Mouse (Mus musculus): Measurements from ENCODE around the gene Lama2. TPM values are rescaled to one million over a fixed set of nuclear protein-coding genes. Genes with fewer than 3 reads are reported as not detected.

The Lama2 gene
- polyA plus RNA-seq, 1 experiment from 2014 or later, result 7.6 TPM

DNA sequence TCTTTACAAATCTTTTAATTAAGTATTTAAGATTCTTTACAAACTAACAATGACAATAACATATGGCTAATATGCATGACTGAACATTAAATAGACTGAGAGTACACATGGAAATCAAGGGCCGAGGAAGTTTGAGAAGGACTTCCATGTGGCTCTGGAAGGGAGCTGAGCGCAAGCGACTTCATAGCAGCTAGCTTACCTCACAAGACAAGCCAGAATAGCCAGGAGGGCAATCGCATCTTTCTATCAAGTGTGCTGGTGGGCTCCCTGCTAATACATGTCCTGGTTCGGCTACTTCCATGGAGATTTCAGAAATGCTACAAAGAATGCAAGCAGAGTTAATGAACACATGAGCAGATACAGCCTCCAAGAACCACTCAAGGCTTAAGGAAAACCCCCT lies 435.4 kb downstream of the Lama2 start:
- DNase-seq (ENCODE audit: low spot score), result no peak

DNA sequence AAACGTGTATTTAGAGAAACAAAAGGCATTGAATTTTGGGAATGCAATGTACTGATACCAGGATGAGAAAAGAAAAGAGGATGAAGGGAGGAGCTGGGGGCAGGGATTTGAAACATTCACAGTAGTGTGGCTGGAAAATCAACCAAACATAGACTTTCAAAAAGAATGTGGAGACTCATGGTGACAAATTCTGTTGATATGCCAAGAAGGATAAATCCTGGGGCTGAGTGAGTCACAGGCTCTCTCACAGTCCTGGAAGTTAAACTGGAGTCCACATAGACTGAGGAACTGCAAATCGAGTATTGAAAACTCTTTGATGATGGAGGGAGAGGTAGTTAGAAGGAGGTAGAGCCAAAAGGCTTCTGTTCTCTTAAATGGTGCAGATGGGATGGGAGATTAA lies 445.3 kb downstream of the Lama2 start:
- H3K4me2 ChIP-seq (ENCODE audit: low read depth, low read length, severe bottlenecking), result no peak overlapping the region
- no peak overlapping the region for H3K27ac ChIP-seq (ENCODE audit: low read depth, low read length)
- DNase-seq (ENCODE audit: low spot score) (no peak), ATAC-seq (replicated peaks; ENCODE audit: low FRiP score) (no peak)
- H3K9me3 ChIP-seq (ENCODE audit: control insufficient read depth, low read length), result no peaks in the 10 kb centered on the region
- H3K4me1 ChIP-seq (replicated peaks; ENCODE audit: control insufficient read depth, insufficient read depth, low read length), result no peaks in the 10 kb centered on the region
- H3K9ac ChIP-seq (ENCODE audit: low read length), result no peak overlapping the region
- H3K36me3 ChIP-seq (ENCODE audit: control insufficient read depth, insufficient read depth, low read length), result no peaks in the 10 kb centered on the region
- no peak overlapping the region for H3K4me3 ChIP-seq (ENCODE audit: low read depth, low read length)
- 67% methylated on average over 2 of the region's 2 CpGs for WGBS
- H3K27me3 ChIP-seq (ENCODE audit: control insufficient read depth, insufficient read depth, low read length), result no peaks in the 10 kb centered on the region

More for the DNA sequence above, 435.4 kb downstream of the Lama2 start:
- WGBS, result 63% methylated on average over 5 of the region's 5 CpGs
- H3K4me1 ChIP-seq (replicated peaks; ENCODE audit: control insufficient read depth, insufficient read depth, low read length), result no peaks in the 10 kb centered on the region
- no peaks in the 10 kb centered on the region for H3K9me3 ChIP-seq (ENCODE audit: control insufficient read depth, low read length)
- no peak for ATAC-seq (replicated peaks; ENCODE audit: low FRiP score)
- no peak overlapping the region for H3K4me3 ChIP-seq (ENCODE audit: low read depth, low read length)
- no peaks in the 10 kb centered on the region for H3K27me3 ChIP-seq (ENCODE audit: control insufficient read depth, insufficient read depth, low read length)
- H3K4me2 ChIP-seq (ENCODE audit: low read depth, low read length, severe bottlenecking), result no peak overlapping the region
- no peak overlapping the region for H3K27ac ChIP-seq (ENCODE audit: low read depth, low read length)
- H3K9ac ChIP-seq (ENCODE audit: low read length), result no peak overlapping the region
- no peaks in the 10 kb centered on the region for H3K36me3 ChIP-seq (ENCODE audit: control insufficient read depth, insufficient read depth, low read length)

DNA sequence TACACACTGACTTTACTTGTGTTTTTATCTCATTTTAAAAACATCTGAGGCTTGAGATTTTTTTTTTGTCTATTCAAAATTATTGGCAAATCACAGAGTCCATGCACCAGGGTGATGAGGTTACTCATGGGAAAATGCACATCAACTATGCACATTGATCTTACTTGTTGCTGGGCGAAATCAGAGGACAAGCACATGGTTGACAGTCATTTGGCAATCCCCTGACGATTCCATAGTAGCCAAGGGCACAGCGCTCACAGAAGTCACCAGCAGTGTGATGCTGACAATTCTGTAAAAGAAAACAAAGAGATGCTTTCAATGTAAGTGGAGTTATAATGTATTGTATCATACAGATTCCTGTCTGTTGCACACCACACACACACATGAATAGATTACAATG lies 454.8 kb downstream of the Lama2 start:
- no peaks in the 10 kb centered on the region for H3K9me3 ChIP-seq (ENCODE audit: control insufficient read depth, low read length)
- H3K4me2 ChIP-seq (ENCODE audit: low read depth, low read length, severe bottlenecking), result no peak overlapping the region
- DNase-seq (ENCODE audit: low spot score) (no peak), ATAC-seq (replicated peaks; ENCODE audit: low FRiP score) (no peak)
- H3K9ac ChIP-seq (ENCODE audit: low read length), result no peak overlapping the region
- no peak overlapping the region for H3K4me3 ChIP-seq (ENCODE audit: low read depth, low read length)
- H3K36me3 ChIP-seq (ENCODE audit: control insufficient read depth, insufficient read depth, low read length), result no peaks in the 10 kb centered on the region
- no peaks in the 10 kb centered on the region for H3K27me3 ChIP-seq (ENCODE audit: control insufficient read depth, insufficient read depth, low read length)
- H3K27ac ChIP-seq (ENCODE audit: low read depth, low read length), result no peak overlapping the region
- H3K4me1 ChIP-seq (replicated peaks; ENCODE audit: control insufficient read depth, insufficient read depth, low read length), result no peaks in the 10 kb centered on the region
- WGBS, result 78% methylated on average over 3 of the region's 3 CpGs

DNA sequence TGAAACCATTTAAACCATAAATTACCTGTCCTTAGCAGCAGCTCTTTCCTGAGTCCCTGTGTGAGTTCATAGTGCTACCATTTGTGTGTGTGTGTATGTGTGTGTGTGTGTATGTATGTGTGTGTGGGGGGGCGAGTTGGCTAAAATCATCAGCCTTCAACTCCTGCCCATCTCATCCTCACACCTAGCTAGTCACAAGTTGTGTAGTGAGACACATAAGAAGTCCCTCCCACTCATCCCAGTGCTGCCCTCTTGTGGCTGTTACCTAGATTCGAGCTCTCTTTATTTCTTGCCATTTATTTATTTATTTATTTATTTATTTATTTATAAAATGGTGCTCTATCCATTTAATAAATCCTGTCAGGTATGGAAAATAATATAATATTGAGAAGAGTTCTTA lies 457.2 kb downstream of the Lama2 start:
- no peaks in the 10 kb centered on the region for H3K4me1 ChIP-seq (replicated peaks; ENCODE audit: control insufficient read depth, insufficient read depth, low read length)
- H3K9me3 ChIP-seq (ENCODE audit: control insufficient read depth, low read length), result no peaks in the 10 kb centered on the region
- H3K4me3 ChIP-seq (ENCODE audit: low read depth, low read length), result no peak overlapping the region
- no peak overlapping the region for H3K27ac ChIP-seq (ENCODE audit: low read depth, low read length)
- WGBS, result 87% methylated on average over 2 of the region's 2 CpGs
- H3K9ac ChIP-seq (ENCODE audit: low read length), result no peak overlapping the region
- ATAC-seq (replicated peaks; ENCODE audit: low FRiP score) (0 out of 2 replicates have a peak, but pooled peaks have one; percentile 49), DNase-seq (ENCODE audit: low spot score) (no peak)
- H3K4me2 ChIP-seq (ENCODE audit: low read depth, low read length, severe bottlenecking), result no peak overlapping the region
- H3K27me3 ChIP-seq (ENCODE audit: control insufficient read depth, insufficient read depth, low read length), result no peaks in the 10 kb centered on the region
- no peaks in the 10 kb centered on the region for H3K36me3 ChIP-seq (ENCODE audit: control insufficient read depth, insufficient read depth, low read length)

DNA sequence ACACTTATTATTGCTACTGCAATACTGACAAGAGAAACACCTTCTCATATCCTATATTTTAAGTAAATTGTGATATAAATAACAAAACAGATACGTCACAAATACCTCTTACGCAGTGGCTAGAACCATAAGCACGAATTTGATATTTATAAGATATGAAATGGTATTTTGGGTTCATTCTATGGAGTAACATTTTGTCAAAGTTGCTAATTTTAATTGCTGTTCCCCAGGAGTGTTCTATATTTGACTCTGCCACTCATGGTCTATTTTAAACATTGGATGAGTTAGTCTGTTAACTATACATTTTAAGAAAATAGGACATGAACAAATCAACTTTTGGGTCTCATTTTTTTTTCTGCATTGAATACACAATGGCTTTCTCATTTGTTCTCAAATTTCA lies 469.3 kb downstream of the Lama2 start:
- ATAC-seq (replicated peaks; ENCODE audit: low FRiP score) (no peak), DNase-seq (ENCODE audit: low spot score) (no peak)
- 92% methylated on average over 3 of the region's 3 CpGs for WGBS
- Histone ChIP-seq H3K27ac (ENCODE audit: low read depth, low read length) (no peak overlapping the region), H3K4me2 (ENCODE audit: low read depth, low read length, severe bottlenecking) (no peak overlapping the region), H3K9me3 (ENCODE audit: control insufficient read depth, low read length) (no peaks in the 10 kb centered on the region), H3K27me3 (ENCODE audit: control insufficient read depth, insufficient read depth, low read length) (no peaks in the 10 kb centered on the region), H3K36me3 (ENCODE audit: control insufficient read depth, insufficient read depth, low read length) (no peaks in the 10 kb centered on the region), H3K9ac (ENCODE audit: low read length) (no peak overlapping the region), H3K4me3 (ENCODE audit: low read depth, low read length) (no peak overlapping the region), H3K4me1 (replicated peaks; ENCODE audit: control insufficient read depth, insufficient read depth, low read length) (no peaks in the 10 kb centered on the region)

DNA sequence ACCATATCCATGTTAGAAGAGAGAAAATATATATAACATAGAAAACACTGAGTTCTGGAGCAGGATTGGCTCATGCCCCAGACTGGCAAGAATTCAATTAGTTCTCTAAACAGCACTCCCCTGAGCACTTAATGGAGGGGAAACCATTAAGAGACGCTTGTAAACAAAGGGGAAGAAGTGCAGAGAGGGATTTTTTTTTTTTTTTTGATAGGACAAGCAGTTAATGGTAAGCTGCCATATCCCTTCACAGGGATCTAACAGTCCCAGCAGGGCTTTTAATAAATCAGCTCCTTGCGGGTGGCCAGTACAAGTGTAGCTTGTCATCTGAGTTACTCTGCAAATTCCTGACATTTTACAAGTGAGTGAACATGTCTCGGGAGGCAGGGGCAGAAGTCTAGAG lies 479.1 kb downstream of the Lama2 start:
- H3K9ac ChIP-seq (ENCODE audit: low read length), result no peak overlapping the region
- H3K9me3 ChIP-seq (ENCODE audit: control insufficient read depth, low read length), result no peaks in the 10 kb centered on the region
- no peaks in the 10 kb centered on the region for H3K4me1 ChIP-seq (replicated peaks; ENCODE audit: control insufficient read depth, insufficient read depth, low read length)
- no peak overlapping the region for H3K27ac ChIP-seq (ENCODE audit: low read depth, low read length)
- H3K4me2 ChIP-seq (ENCODE audit: low read depth, low read length, severe bottlenecking), result no peak overlapping the region
- H3K4me3 ChIP-seq (ENCODE audit: low read depth, low read length), result no peak overlapping the region
- DNase-seq (ENCODE audit: low spot score) (no peak), ATAC-seq (replicated peaks; ENCODE audit: low FRiP score) (no peak)
- WGBS, result 25% methylated on average over 3 of the region's 3 CpGs
- H3K36me3 ChIP-seq (ENCODE audit: control insufficient read depth, insufficient read depth, low read length), result no peaks in the 10 kb centered on the region
- H3K27me3 ChIP-seq (ENCODE audit: control insufficient read depth, insufficient read depth, low read length), result no peaks in the 10 kb centered on the region

DNA sequence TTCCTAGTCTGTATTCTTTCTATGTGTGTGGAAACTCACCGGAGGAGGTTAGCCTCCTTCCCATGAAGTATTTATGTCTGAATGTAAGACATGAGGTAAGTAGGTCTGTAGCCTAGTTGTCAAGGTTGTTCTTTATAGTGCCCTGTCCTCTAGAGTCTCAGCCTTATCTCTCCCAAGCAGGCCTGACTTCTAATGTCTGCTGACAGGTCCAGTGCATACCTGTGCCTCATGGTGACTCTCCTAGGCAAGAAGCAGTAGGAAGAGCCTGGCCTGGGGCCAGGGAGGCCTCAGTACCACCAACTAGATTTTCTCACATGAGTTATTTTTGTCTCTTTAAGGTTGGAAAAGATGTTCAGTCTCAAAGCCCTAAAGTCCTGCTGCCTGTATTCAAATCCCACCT lies 483.8 kb downstream of the Lama2 start:
- Histone ChIP-seq H3K9ac (ENCODE audit: low read length) (no peak overlapping the region), H3K27ac (ENCODE audit: low read depth, low read length) (no peak overlapping the region), H3K36me3 (ENCODE audit: control insufficient read depth, insufficient read depth, low read length) (no peaks in the 10 kb centered on the region), H3K27me3 (ENCODE audit: control insufficient read depth, insufficient read depth, low read length) (no peaks in the 10 kb centered on the region), H3K9me3 (ENCODE audit: control insufficient read depth, low read length) (no peaks in the 10 kb centered on the region), H3K4me2 (ENCODE audit: low read depth, low read length, severe bottlenecking) (no peak overlapping the region), H3K4me1 (replicated peaks; ENCODE audit: control insufficient read depth, insufficient read depth, low read length) (no peaks in the 10 kb centered on the region), H3K4me3 (ENCODE audit: low read depth, low read length) (no peak overlapping the region)
- ATAC-seq (replicated peaks; ENCODE audit: low FRiP score), result no peak
- DNase-seq (ENCODE audit: low spot score), result no peak
- 97% methylated on average over 1 of the region's 1 CpGs for WGBS

DNA sequence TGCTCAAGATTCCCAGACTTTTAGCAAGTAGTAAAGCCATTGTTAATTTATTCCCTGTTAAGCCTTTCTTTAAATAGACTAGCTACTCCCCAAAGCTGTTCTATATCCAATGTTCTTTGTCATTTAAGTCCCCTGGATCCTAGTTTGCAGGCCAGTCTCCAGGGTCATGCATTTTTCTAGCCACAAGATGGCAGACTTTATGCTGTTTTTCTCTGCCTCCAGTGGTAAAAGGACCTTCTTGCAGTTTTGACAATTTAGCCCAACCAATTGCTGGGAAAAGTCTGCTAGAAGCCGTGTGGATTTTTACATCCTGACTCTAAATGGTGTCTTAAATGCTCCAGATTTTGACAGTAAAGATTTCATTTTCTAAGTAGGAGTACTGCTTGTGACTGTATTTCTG lies 486.4 kb downstream of the Lama2 start:
- 25% methylated on average over 1 of the region's 1 CpGs for WGBS

DNA sequence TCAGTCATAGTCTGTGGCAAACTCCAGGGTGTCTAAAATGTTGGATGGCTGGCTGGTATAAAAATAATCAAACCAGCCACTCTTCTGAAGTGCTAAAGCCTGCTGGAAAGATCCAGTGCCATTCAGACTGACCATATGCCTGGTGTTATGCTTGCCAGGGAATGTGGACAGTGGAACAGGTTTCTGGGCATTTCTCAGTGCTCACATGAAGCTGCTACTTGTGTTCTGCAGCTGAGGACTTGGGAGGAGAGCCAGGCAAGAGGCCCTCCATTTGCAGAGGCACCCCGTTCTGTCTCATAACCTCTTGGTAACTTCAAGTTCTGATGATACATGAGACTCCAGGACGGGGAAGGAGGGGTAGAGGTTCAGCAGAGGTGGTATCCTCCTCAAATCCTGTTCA lies 492.1 kb downstream of the Lama2 start:
- Histone ChIP-seq H3K27ac (ENCODE audit: low read depth, low read length) (no peak overlapping the region), H3K4me1 (replicated peaks; ENCODE audit: control insufficient read depth, insufficient read depth, low read length) (no peaks in the 10 kb centered on the region), H3K4me3 (ENCODE audit: low read depth, low read length) (no peak overlapping the region), H3K27me3 (ENCODE audit: control insufficient read depth, insufficient read depth, low read length) (no peaks in the 10 kb centered on the region), H3K9me3 (ENCODE audit: control insufficient read depth, low read length) (no peaks in the 10 kb centered on the region), H3K36me3 (ENCODE audit: control insufficient read depth, insufficient read depth, low read length) (no peaks in the 10 kb centered on the region), H3K9ac (ENCODE audit: low read length) (no peak overlapping the region), H3K4me2 (ENCODE audit: low read depth, low read length, severe bottlenecking) (no peak overlapping the region)
- DNase-seq (ENCODE audit: low spot score) (no peak), ATAC-seq (replicated peaks; ENCODE audit: low FRiP score) (no peak)
- 86% methylated on average over 2 of the region's 2 CpGs for WGBS

More for the DNA sequence above, 486.4 kb downstream of the Lama2 start:
- H3K4me3 ChIP-seq (ENCODE audit: low read depth, low read length), result no peak overlapping the region
- H3K27ac ChIP-seq (ENCODE audit: low read depth, low read length), result no peak overlapping the region
- no peaks in the 10 kb centered on the region for H3K27me3 ChIP-seq (ENCODE audit: control insufficient read depth, insufficient read depth, low read length)
- no peaks in the 10 kb centered on the region for H3K9me3 ChIP-seq (ENCODE audit: control insufficient read depth, low read length)
- no peaks in the 10 kb centered on the region for H3K4me1 ChIP-seq (replicated peaks; ENCODE audit: control insufficient read depth, insufficient read depth, low read length)
- peak; percentile 83 for ATAC-seq (replicated peaks; ENCODE audit: low FRiP score)
- H3K4me2 ChIP-seq (ENCODE audit: low read depth, low read length, severe bottlenecking), result no peak overlapping the region
- no peaks in the 10 kb centered on the region for H3K36me3 ChIP-seq (ENCODE audit: control insufficient read depth, insufficient read depth, low read length)
- DNase-seq (ENCODE audit: low spot score), result peak; percentile 63
- H3K9ac ChIP-seq (ENCODE audit: low read length), result no peak overlapping the region
